Mouse (Mus musculus) thymus, postnatal 0 days (tissue): ENCODE data around the gene Dhx9. TPM values are rescaled to one million over a fixed set of nuclear protein-coding genes. Genes with fewer than 3 reads are reported as not detected.
A peak's percentile ranks its signal among the peaks of the same experiment; 100 is the strongest.
"Not testable (repeated sequence)": the region's sequence is repeated elsewhere in the genome, so short reads cannot be mapped to it uniquely, and the experiment has no call there.

Source experiments
- DNase-seq: peaks from one replicate; pipeline ENCODE4 v3.0.0-alpha.2; 2015; ENCODE audit warnings: low spot score
- polyA plus RNA-seq: library from polyadenylated mRNA; unstranded; fragments of >200 nt; fragmentation: Nextera tagmentation; extraction: Ambion mirVana; gene quantifications from 2 replicates; pipeline ENCODE4 v1.2.1, GENCODE M21; 2015

Dhx9 gene
- polyA plus RNA-seq, 1 experiment from 2014 or later: 41.3 TPM

- DNase-seq: peak; percentile 21
Measured at GRCm38 (mm10) chr1:153424271-153424670, 63.2 kb downstream of the Dhx9 start.

DNA sequence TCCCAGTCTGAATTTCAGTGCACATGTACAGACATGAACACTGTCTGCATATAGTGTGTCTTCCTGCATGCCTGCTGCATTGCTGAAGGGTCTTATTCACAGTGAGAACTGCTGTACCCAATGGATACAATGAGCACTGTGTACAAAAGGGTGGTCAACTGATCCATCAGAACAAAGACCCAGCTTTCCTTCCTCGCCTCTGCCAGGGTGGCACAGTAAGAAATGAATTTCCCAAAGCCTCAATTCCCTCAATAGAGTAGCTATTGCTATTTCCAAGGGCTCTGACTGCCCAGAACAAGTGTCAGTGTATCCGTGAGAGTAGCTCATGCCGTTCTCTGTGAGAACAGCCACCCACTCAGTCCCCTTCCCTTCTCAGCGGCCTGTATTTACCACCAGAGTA is 69.7 kb downstream of the Dhx9 start:
- not testable (repeated sequence) for DNase-seq

GRCm38 (mm10) chr1:153416271-153416832 is 71.1 kb downstream of the Dhx9 start:
- not testable (repeated sequence) for DNase-seq

GRCm38 (mm10) chr1:153415742-153416141 is 71.7 kb downstream of the Dhx9 start:
- DNase-seq: not testable (repeated sequence)

GRCm38 (mm10) chr1:153414962-153415361 is 72.5 kb downstream of the Dhx9 start:
- DNase-seq: peak; percentile 19

DNA sequence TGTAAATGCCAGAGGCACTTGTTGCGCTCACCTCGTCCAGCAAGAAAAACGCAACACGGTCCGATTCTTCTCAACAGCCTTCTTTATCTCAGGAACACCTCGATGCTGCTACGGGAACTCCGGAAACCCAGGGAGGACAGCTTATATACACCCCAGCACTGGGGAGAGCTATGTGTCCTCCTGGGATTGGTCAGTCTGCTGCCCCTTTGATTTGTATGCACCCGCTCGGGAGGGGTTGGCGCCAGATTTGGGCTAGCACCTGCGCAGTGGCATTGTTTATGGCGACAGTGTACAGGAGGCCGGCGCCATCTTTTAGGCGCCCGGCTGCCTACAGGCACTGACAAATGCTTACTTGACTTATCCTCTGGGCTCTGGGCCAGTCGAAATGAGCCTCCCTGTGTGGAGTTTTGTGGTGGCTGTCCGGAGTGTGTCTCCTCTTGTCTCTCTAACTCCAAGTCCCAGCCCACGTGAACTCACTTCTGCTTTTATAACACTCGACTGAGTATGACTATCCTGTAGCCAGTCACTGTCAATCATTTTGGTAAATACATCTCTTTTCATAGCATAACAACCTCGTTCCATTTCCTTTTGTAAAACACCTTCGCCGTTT is 73.2 kb downstream of the Dhx9 start:
- peak; percentile 86 for DNase-seq

DNA sequence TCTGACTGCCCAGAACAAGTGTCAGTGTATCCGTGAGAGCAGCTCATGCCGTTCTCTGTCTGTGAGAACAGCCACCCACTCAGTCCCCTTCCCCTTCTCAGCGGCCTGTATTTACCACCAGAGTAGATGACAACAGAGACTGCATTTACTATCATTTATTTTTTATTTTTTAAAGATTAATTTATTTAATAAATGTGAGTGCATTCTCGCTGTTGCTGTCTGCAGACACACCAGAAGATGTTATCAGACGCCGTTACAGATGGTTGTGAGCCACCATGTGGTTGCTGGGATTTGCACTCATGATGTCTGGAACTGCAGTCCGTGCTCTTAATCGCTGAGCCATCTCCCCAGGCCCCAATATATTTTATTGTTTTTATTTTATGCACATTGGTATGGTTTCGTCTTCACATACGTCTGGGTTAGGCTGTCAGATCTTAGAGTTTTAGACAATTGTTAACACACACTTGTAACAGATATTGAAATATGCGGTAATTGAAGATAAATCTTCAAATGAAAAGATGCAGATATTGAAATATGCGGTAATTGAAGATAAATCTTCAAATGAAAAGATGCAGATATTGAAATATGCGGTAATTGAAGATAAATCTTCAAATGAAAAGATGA is 74.0 kb downstream of the Dhx9 start:
- peak; percentile 42 for DNase-seq

DNA sequence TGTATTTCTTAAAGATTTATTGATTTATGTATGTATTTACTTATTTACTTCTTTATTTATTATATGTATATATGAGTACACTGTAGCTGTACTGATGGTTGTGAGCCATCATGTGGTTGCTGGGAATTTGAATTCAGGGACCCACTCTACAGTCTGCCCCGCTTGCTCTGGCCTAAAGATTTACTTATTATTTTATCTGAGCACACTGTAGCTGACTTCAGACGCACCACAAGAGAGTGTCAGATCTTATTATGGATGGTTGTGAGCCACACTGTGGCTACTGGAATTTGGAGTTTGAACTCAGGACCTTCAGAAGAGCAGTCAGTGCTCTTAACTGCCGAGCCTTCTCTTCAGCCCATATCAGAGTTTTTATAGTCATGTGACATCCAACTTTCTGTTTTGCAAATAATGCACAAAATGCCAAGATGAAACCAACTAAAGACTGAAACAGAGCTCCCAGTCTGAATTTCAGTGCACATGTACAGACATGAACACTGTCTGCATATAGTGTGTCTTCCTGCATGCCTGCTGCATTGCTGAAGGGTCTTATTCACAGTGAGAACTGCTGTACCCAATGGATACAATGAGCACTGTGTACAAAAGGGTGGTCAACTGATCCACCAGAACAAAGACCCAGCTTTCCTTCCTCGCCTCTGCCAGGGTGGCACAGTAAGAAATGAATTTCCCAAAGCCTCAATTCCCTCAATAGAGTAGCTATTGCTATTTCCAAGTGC is 74.6 kb downstream of the Dhx9 start:
- DNase-seq: not testable (repeated sequence)

DNA sequence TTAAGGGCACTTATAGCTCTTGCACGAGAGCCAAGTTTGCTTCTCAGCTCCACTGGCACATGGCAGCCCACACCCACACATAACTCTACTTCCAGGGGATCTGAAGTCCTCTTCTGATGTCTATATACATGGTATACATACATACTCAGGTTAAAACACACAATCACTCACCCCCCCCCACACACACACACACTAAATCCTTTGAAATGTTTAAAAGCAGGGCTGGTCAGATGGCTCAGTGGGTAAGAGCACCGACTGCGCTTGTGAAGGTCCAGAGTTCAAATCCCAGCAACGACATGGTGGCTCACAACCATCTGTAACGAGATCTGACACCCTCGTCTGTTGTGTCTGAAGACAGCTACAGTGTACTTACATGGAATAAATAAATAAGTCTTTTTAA is 75.7 kb downstream of the Dhx9 start:
- no peak for DNase-seq

DNA sequence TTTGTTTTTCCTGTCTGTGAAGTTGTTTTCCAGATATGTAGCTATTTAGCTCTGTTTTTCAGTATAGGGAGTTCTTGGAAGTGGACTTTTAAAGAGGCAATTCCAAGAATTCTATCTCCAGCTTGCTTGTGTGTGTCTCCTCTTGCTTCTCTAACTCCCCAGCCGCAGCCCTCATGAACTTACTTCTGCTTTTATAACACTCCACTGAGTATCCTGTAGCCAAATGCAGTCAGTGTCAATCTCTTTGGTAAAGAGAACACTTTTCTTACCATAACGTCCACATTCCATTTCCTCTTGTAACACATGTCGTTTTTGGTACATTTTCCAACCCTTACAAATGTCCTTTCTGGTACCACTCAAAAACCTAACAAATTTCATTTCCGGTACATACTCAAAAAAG is 76.5 kb downstream of the Dhx9 start:
- DNase-seq: not testable (repeated sequence)

DNA sequence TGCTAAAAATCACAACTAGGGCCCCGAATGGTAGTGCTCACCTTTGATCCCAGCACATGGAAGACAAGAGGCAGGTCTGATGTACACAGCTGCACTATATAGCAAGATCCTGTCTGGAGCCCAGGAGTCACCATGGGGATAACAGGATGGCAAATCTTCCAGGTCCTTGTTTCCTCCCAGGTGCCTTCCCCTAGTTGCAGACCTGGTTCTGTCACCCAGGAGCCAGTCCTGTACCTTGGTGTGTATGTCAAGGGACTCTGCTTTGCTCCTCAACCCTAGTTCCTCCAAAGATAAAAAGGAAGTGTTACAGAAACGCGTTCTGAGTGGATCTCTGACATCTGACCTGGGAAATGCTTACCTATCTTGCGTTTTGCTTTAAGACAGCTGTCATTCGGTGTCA is 79.2 kb downstream of the Dhx9 start:
- not testable (repeated sequence) for DNase-seq

DNA sequence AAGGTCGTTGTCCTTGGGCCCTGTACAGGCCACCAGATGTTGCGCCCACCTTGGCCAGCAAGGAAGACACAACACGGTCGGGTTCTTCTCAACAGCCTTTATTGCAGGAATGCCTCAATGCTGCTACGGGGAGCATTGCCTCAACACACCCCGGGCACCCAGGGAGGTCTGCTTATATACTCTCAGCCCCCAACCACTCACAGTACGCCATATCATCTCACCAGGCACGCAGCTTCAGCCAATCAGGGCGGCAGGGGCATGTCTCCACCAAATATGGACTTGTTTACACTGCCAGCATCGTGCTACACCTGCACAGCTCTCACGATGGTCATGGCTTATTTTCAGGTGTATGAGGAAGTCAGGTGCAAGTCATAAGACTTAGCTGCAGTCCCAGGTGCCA is 79.8 kb downstream of the Dhx9 start:
- DNase-seq: not testable (repeated sequence)

Other genes with a start within 250 kb of the Dhx9 start
- gene Lamc1, start 154.9 kb downstream of the Dhx9 start, polyA plus RNA-seq: 14.4 and 14.5 TPM in 2 replicates
- gene Shcbp1l, start 62.5 kb downstream of the Dhx9 start, polyA plus RNA-seq: 0.61 and 0.64 TPM in 2 replicates
- gene Npl, start 62.4 kb upstream of the Dhx9 start, polyA plus RNA-seq: 22.0 and 23.9 TPM in 2 replicates
- gene Rgs8, start 165.4 kb upstream of the Dhx9 start, polyA plus RNA-seq: 0.14 and 0.35 TPM in 2 replicates